Mouse (Mus musculus) frontal cortex, postnatal 36 days (tissue): Measurements from ENCODE around the gene Best1.

Source experiments
- DNase-seq, 2 experiments: peaks; one replicate each; pipeline ENCODE4 v3.0.0; 2022; ENCODE audit warnings: low spot score in 2 of 2

Gene Best1

GRCm38 (mm10) chr19:10022414-10023303 is 21.2 kb upstream of the Best1 start:
- DNase-seq: peak; percentile 45 to 66

- no peak for DNase-seq
These were observed 20.5 kb upstream of the Best1 start for GRCm38 (mm10) chr19:10021981-10022380.

GRCm38 (mm10) chr19:10019214-10019760 is 17.9 kb upstream of the Best1 start:
- no peak for DNase-seq

GRCm38 (mm10) chr19:10018527-10018818 is 17.0 kb upstream of the Best1 start:
- no peak for DNase-seq

GRCm38 (mm10) chr19:10017637-10018526 is 16.4 kb upstream of the Best1 start:
- DNase-seq: peak; percentile 74 to 76

GRCm38 (mm10) chr19:10016151-10016550 is 14.7 kb upstream of the Best1 start:
- DNase-seq: no peak

- DNase-seq: no peak
These were observed 14.0 kb upstream of the Best1 start for GRCm38 (mm10) chr19:10015442-10015841.

GRCm38 (mm10) chr19:10014824-10015223 is 13.4 kb upstream of the Best1 start:
- DNase-seq: no peak

- no peak for DNase-seq
These were observed 12.5 kb upstream of the Best1 start for GRCm38 (mm10) chr19:10013913-10014312.

- DNase-seq: no peak
These were observed 11.9 kb upstream of the Best1 start for GRCm38 (mm10) chr19:10013348-10013747.

- no peak for DNase-seq
These were observed 11.4 kb upstream of the Best1 start for GRCm38 (mm10) chr19:10012827-10013278.

GRCm38 (mm10) chr19:10011408-10011807 is 10.0 kb upstream of the Best1 start:
- no peak for DNase-seq

GRCm38 (mm10) chr19:10003696-10004095 is 2.3 kb upstream of the Best1 start:
- no peak for DNase-seq

- peak in 1 of 2 experiments; percentile 54 for DNase-seq
These were observed 1.1 kb downstream of the Best1 start for GRCm38 (mm10) chr19:10000330-10000729.

GRCm38 (mm10) chr19:9998736-9999486 is 2.5 kb downstream of the Best1 start:
- no peak for DNase-seq

- no peak for DNase-seq
These were observed 3.4 kb downstream of the Best1 start for GRCm38 (mm10) chr19:9998063-9998416.

- no peak for DNase-seq
These were observed 4.0 kb downstream of the Best1 start for GRCm38 (mm10) chr19:9997204-9998062.

GRCm38 (mm10) chr19:9993036-9993656 is 8.3 kb downstream of the Best1 start:
- DNase-seq: peak; percentile 70 to 74

GRCm38 (mm10) chr19:9992011-9992958 is 9.1 kb downstream of the Best1 start:
- no peak for DNase-seq
